Mouse (Mus musculus) adipocyte (in vitro differentiated cells): ENCODE measurements around the gene Lama5.
A peak's percentile ranks its signal among the peaks of the same experiment; 100 is the strongest.
"Not testable (repeated sequence)": the region's sequence is repeated elsewhere in the genome, so short reads cannot be mapped to it uniquely, and the experiment has no call there.

Experiments used
- DNase-seq: peaks from one replicate; pipeline ENCODE4 v3.0.0-alpha.2; 2016; ENCODE audit warnings: low spot score

Lama5 gene

GRCm38 (mm10) chr2:180225762-180226378, at the start of gene Lama5:
Gene Lama5, minus strand, starts transcription at chr2:180225859.
- DNase-seq: no peak

GRCm38 (mm10) chr2:180274523-180274922, 48.9 kb upstream of the Lama5 start:
- DNase-seq: no peak

GRCm38 (mm10) chr2:180273394-180274244, 48.0 kb upstream of the Lama5 start, which contains the start of gene Cables2:
Gene Cables2, minus strand, starts transcription at chr2:180273496.
- DNase-seq: peak; percentile 97

- no peak for DNase-seq
Observed at GRCm38 (mm10) chr2:180272884-180273321, 47.2 kb upstream of the Lama5 start.

- DNase-seq: no peak
Observed at GRCm38 (mm10) chr2:180271804-180272395, 46.2 kb upstream of the Lama5 start.

- DNase-seq: no peak
Observed at GRCm38 (mm10) chr2:180270537-180271255, 45.0 kb upstream of the Lama5 start.

GRCm38 (mm10) chr2:180269329-180269728, 43.7 kb upstream of the Lama5 start:
- no peak for DNase-seq

GRCm38 (mm10) chr2:180267955-180268354, 42.3 kb upstream of the Lama5 start:
- no peak for DNase-seq

- DNase-seq: no peak
Observed at GRCm38 (mm10) chr2:180262891-180263290, 37.2 kb upstream of the Lama5 start.

- DNase-seq: no peak
Observed at GRCm38 (mm10) chr2:180262441-180262840, 36.8 kb upstream of the Lama5 start.

GRCm38 (mm10) chr2:180261901-180262300, 36.2 kb upstream of the Lama5 start:
- DNase-seq: no peak

GRCm38 (mm10) chr2:180260610-180261480, 35.2 kb upstream of the Lama5 start:
- no peak for DNase-seq

- DNase-seq: not testable (repeated sequence)
Observed at GRCm38 (mm10) chr2:180259826-180260609, 34.4 kb upstream of the Lama5 start.

GRCm38 (mm10) chr2:180258951-180259484, 33.4 kb upstream of the Lama5 start:
- not testable (repeated sequence) for DNase-seq

- DNase-seq: no peak
Observed at GRCm38 (mm10) chr2:180257963-180258865, 32.6 kb upstream of the Lama5 start.

- DNase-seq: peak; percentile 100
Observed at GRCm38 (mm10) chr2:180257001-180257521, 31.4 kb upstream of the Lama5 start, which contains the start of gene Rps21. Gene Rps21, plus strand, starts transcription at chr2:180257377.

GRCm38 (mm10) chr2:180256296-180257000, 30.8 kb upstream of the Lama5 start:
- DNase-seq: peak; percentile 70

- DNase-seq: peak; percentile 37
Observed at GRCm38 (mm10) chr2:180255701-180256100, 30.0 kb upstream of the Lama5 start.
